Mouse (Mus musculus) kidney, adult 2 months (tissue): ENCODE data around the gene Gm47985.
"Not testable (repeated sequence)": the region's sequence is repeated elsewhere in the genome, so short reads cannot be mapped to it uniquely, and the experiment has no call there.

Experiments
- CTCF ChIP-seq: fragments of 200-500 bp; conservative IDR thresholded peaks from 2 replicates; pipeline ENCODE4 v1.5.1; 2011; ENCODE audit warnings: low read depth, mild to moderate bottlenecking, control low read depth, low read length, moderate library complexity, mixed read lengths; ENCODE audit not compliant: insufficient read depth, insufficient read length
- POLR2A ChIP-seq: fragments of 200-500 bp; IDR thresholded peaks from one replicate; pipeline ENCODE4 v1.6.1; 2011; ENCODE audit warnings: low read depth, low read length, control low read depth

DNA sequence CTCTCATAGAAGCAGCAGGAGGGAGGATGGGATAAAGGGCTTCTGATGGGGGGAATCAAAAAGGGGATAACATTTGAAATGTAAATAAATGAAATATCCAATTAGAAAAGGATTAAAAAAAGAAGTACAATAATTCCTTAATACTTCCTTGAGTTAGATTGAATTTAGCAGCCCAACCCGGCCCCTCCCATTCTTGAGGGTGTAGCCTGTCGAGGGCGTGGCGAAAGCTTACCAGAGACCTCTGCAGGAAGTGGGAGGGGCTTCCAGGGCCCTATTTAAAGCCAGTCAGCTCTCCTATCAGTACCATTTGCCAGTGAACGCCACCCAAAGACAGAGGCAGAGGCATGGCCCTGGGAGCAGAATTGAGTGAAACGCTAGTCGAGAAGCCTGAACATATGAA is at the start of gene Gm47985:
- not testable (repeated sequence) for TF ChIP-seq CTCF, POLR2A
